Mouse (Mus musculus): ENCODE data around the gene Actb. TPM values are rescaled to one million over a fixed set of nuclear protein-coding genes. Genes with fewer than 3 reads are reported as not detected.

The Actb gene
- total and polyA plus RNA-seq, 2 experiments: 726 to 1,398 TPM

GRCm38 (mm10) chr5:142902506-142903314 is 3.8 kb downstream of the Actb start:
- Histone ChIP-seq H3K36me3 (ENCODE audit: control insufficient read depth, insufficient read depth, low read length) (peaks cover 32% of the 10 kb centered on the region), H3K9ac (ENCODE audit: low read depth, low read length) (peak overlapping the region; percentile 16; the same call in 1 of the 2 replicates), H3K79me2 (ENCODE audit: control insufficient read depth, insufficient read depth, low read length) (peaks cover 3% of the 10 kb centered on the region; the same call in 1 of the 2 replicates), H3K4me3 (ENCODE audit: insufficient read depth, low read depth, low read length) (no peak overlapping the region), H3K27me3 (ENCODE audit: control insufficient read depth, insufficient read depth, low read length) (no peaks in the 10 kb centered on the region), H3K4me1 (ENCODE audit: control insufficient read depth, insufficient read depth, low read length) (peaks cover 17% of the 10 kb centered on the region), H3K27ac (replicated peaks; ENCODE audit: insufficient read depth, low read depth, low read length) (no peak overlapping the region)
- WGBS: 52% methylated on average over 5 of the region's 5 CpGs
- DNase-seq (ENCODE audit: extremely low read depth, low read depth, low spot score): no peak
- TF ChIP-seq CTCF (IDR thresholded peaks at IDR 0.05; ENCODE audit: low read depth, low read length) (no peak), POLR2A (IDR thresholded peaks at IDR 0.05; ENCODE audit: extremely low read depth, insufficient read depth, low read length) (0 out of 2 replicates have a peak, but pooled peaks have one; percentile 4)

- Histone ChIP-seq H3K36me3 (ENCODE audit: control insufficient read depth, insufficient read depth, low read length) (peaks cover 32% of the 10 kb centered on the region), H3K27ac (replicated peaks; ENCODE audit: insufficient read depth, low read depth, low read length) (no peak overlapping the region)
- WGBS: 59% methylated on average over 4 of the region's 4 CpGs
These were observed 4.6 kb downstream of the Actb start for GRCm38 (mm10) chr5:142901846-142902505.

GRCm38 (mm10) chr5:142901355-142901802 is 5.2 kb downstream of the Actb start:
- no peaks in the 10 kb centered on the region for H3K27me3 ChIP-seq (ENCODE audit: control insufficient read depth, insufficient read depth, low read length)
- H3K79me2 ChIP-seq (ENCODE audit: control insufficient read depth, insufficient read depth, low read length): peaks cover 2% of the 10 kb centered on the region; the same call in 1 of the 2 replicates
- 66% methylated on average over 7 of the region's 7 CpGs for WGBS
- H3K4me3 ChIP-seq (ENCODE audit: insufficient read depth, low read depth, low read length): no peak overlapping the region
- H3K36me3 ChIP-seq (ENCODE audit: control insufficient read depth, insufficient read depth, low read length): peaks cover 32% of the 10 kb centered on the region
- H3K9ac ChIP-seq (ENCODE audit: low read depth, low read length): no peak overlapping the region
- DNase-seq (ENCODE audit: extremely low read depth, low read depth, low spot score): peak; percentile 33
- H3K27ac ChIP-seq (replicated peaks; ENCODE audit: insufficient read depth, low read depth, low read length): no peak overlapping the region
- peaks cover 9% of the 10 kb centered on the region for H3K4me1 ChIP-seq (ENCODE audit: control insufficient read depth, insufficient read depth, low read length)
- TF ChIP-seq POLR2A (IDR thresholded peaks at IDR 0.05; ENCODE audit: extremely low read depth, insufficient read depth, low read length): no peak

More at GRCm38 (mm10) chr5:142901846-142902505, 4.6 kb downstream of the Actb start:
- no peak for TF ChIP-seq POLR2A (IDR thresholded peaks at IDR 0.05; ENCODE audit: extremely low read depth, insufficient read depth, low read length)
- no peak for TF ChIP-seq CTCF (IDR thresholded peaks at IDR 0.05; ENCODE audit: low read depth, low read length)
- Histone ChIP-seq H3K9ac (ENCODE audit: low read depth, low read length) (no peak overlapping the region), H3K4me3 (ENCODE audit: insufficient read depth, low read depth, low read length) (no peak overlapping the region), H3K4me1 (ENCODE audit: control insufficient read depth, insufficient read depth, low read length) (peaks cover 11% of the 10 kb centered on the region), H3K27me3 (ENCODE audit: control insufficient read depth, insufficient read depth, low read length) (no peaks in the 10 kb centered on the region), H3K79me2 (ENCODE audit: control insufficient read depth, insufficient read depth, low read length) (peaks cover 3% of the 10 kb centered on the region; the same call in 1 of the 2 replicates)
- no peak for DNase-seq (ENCODE audit: extremely low read depth, low read depth, low spot score)

- Histone ChIP-seq H3K79me2 (ENCODE audit: control insufficient read depth, insufficient read depth, low read length) (no peaks in the 10 kb centered on the region), H3K27ac (replicated peaks; ENCODE audit: insufficient read depth, low read depth, low read length) (no peak overlapping the region), H3K36me3 (ENCODE audit: control insufficient read depth, insufficient read depth, low read length) (peaks cover 32% of the 10 kb centered on the region), H3K9ac (ENCODE audit: low read depth, low read length) (no peak overlapping the region), H3K27me3 (ENCODE audit: control insufficient read depth, insufficient read depth, low read length) (no peaks in the 10 kb centered on the region), H3K4me1 (ENCODE audit: control insufficient read depth, insufficient read depth, low read length) (peaks cover 9% of the 10 kb centered on the region), H3K4me3 (ENCODE audit: insufficient read depth, low read depth, low read length) (no peak overlapping the region)
- TF ChIP-seq CTCF (IDR thresholded peaks at IDR 0.05; ENCODE audit: low read depth, low read length) (no peak), POLR2A (IDR thresholded peaks at IDR 0.05; ENCODE audit: extremely low read depth, insufficient read depth, low read length) (no peak)
- WGBS: 82% methylated on average over 7 of the region's 7 CpGs
- DNase-seq (ENCODE audit: extremely low read depth, low read depth, low spot score): no peak
These were observed 5.9 kb downstream of the Actb start for GRCm38 (mm10) chr5:142900651-142901050.

GRCm38 (mm10) chr5:142899932-142900533 is 6.5 kb downstream of the Actb start:
- DNase-seq (ENCODE audit: extremely low read depth, low read depth, low spot score): no peak
- TF ChIP-seq CTCF (IDR thresholded peaks at IDR 0.05; ENCODE audit: low read depth, low read length) (no peak), POLR2A (IDR thresholded peaks at IDR 0.05; ENCODE audit: extremely low read depth, insufficient read depth, low read length) (no peak)
- peaks cover 9% of the 10 kb centered on the region for H3K4me1 ChIP-seq (ENCODE audit: control insufficient read depth, insufficient read depth, low read length)
- H3K9ac ChIP-seq (ENCODE audit: low read depth, low read length): no peak overlapping the region
- no peaks in the 10 kb centered on the region; the same call in 1 of the 2 replicates for H3K79me2 ChIP-seq (ENCODE audit: control insufficient read depth, insufficient read depth, low read length)
- no peaks in the 10 kb centered on the region for H3K27me3 ChIP-seq (ENCODE audit: control insufficient read depth, insufficient read depth, low read length)
- peaks cover 28% of the 10 kb centered on the region for H3K36me3 ChIP-seq (ENCODE audit: control insufficient read depth, insufficient read depth, low read length)
- H3K4me3 ChIP-seq (ENCODE audit: insufficient read depth, low read depth, low read length): no peak overlapping the region
- 73% methylated on average over 4 of the region's 5 CpGs for WGBS
- H3K27ac ChIP-seq (replicated peaks; ENCODE audit: insufficient read depth, low read depth, low read length): no peak overlapping the region

All from liver, adult 2 months (tissue).